Mouse (Mus musculus): ENCODE measurements around the gene Mknk2.

Mknk2 gene

DNA sequence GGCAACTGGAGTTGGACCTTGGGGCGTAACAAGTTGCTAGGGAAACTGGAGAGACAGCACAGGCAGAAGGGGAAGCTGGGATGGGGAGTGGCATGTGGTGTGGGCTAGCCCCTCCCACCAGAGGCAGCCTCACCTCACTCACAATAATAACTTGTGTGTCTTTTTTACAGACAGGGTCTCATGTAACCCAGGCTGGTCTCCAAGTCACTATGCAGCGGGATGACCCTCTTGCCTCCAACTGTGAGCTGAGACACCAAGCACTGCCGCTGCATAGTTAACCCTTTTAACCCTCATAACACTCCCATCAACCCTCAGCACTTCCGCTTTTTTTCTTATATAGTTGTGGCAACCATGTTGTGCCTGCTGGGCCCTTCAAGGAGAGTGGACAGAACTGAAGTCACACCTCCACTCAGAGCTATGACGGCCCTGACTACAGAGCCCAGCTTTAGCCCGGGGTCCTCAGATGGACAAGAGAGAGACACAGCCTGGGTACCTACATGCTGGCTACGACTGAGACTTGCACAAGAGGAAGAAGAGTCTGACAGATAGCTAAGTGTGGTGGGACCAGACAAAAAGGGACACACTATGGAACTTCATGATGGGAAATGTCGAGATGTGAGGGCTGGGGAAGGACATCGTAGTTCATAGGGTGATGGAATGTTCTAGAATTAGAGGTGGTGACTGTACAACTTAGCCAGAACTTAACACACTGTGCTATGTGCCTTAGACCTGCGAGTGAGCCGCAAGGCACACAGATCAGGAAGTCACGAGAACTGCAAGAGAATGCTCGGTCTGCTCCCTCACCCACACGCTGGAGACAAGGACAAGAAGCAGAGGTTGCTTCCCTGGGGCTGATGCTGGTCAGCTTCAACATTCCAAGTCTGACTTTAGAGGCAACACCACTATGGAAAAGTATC lies 14.6 kb upstream of the Mknk2 start:
- no peak for DNase-seq (ENCODE audit: low spot score)

DNA sequence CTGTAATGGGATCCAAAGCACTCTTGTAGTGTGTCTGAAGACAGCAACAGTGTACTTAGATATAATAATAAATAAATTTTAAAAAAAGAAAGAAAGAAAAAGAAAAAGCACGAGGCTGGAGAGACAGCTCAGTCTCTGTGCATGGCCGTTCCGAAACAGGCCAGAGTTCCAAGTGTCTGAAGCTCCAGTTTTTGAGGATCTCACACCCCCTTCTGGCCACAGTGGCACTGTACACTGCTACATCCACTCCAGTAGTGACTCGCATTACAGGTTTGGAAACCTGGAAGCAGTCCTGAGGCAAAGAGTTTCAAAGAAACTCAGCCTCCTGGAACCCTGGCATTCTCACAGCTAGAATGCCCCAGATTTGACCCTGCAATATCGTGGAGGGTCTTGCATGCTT lies 9.9 kb upstream of the Mknk2 start:
- DNase-seq (ENCODE audit: low spot score) = no peak

DNA sequence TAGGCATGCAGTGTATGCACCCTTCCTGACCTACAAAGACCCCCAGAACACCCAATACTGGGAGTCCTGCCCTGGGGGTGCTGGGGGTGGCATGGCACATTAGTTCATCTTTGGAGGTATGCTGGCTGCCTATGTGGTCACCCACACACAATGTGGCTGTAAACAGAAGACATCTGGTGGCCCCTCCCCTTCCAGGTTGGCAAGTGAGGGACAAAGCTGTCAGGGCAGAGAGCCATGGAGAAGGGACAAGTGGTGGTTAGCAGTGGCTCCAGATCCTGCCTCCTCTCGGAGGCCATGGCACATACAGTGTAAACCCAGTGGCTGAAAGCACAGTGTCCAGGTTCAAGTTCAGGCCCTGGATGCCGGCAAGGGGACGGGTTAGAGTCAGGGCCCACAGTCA lies 8.7 kb upstream of the Mknk2 start:
- DNase-seq (ENCODE audit: low spot score) = no peak

DNA sequence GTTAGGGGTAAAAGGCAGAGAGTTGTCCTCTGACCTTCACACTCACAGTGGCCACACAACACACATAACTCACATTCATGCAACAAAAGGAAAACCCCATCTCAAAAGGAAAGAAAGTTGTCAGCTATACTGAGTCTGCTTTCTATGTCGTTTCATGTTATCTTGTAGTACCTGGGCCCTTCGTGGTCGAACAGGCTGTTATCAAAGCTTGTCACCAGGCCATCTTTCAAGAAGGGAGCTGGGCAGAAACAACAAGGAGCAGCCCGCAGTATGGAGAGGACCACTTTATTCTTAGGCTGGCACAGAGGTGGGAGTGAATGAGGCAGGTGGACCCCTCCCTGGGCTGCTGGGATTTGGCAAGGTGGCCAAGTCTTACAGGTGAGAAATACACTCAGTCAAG lies 7.1 kb upstream of the Mknk2 start:
- no peak for DNase-seq (ENCODE audit: low spot score)

DNA sequence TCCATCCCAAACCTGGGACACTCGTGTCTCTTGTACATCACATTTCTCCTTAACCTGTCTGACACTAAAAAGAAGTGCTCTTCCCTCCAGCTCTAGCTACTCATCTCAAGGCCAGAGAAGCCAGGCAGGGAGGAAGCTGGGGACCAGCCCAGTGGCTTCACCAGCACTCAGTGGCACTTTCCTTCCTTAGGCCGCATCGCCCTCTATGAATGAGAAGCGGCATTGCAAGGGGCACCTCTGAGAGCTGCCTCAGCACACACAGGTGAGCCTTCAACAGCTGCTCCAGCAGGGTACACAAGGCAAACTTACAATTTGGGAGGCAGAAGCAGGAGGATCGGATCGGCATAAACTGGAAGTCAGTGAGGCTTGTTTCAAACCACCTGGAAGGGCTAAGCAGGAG lies 6.3 kb upstream of the Mknk2 start:
- no peak for DNase-seq (ENCODE audit: low spot score)

DNA sequence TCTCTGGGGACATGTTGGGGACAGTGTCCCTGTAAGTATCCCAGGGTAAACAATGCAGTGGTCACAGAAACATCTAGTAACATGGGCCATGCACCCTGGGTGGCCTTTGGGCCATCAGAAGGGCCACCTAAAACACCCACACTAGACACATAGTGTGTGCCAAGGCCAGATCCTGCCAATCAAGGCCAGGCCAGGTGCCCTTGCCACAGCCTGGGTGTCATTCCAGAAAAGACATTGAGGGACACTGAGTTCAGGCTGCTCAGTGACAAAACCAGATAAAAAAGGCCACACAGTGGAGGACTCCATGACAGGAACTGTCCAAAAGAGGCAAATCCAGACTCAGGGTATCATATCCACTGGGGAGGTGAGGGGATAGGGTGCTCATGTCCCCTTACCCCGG lies 5.7 kb upstream of the Mknk2 start:
- DNase-seq (ENCODE audit: low spot score) = no peak

DNA sequence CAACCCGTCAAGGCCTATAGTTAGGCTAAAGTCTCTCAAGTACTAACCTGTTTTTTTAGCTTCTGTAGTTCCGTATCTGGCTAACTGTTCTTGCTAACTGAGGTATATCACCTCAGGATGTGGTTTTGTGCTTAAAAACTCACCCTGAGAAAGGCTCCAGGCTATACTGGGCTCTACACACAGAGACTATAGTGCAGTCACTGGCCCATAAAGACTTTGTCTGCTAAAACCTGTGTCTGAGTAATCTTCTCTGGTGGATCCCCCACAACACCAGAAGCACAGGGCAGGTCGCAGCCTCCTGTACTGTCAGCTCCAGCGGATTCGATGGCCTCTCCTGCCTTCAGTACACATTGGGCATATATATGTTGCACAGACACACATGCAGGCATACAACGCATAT lies 4.1 kb upstream of the Mknk2 start:
- no peak for DNase-seq (ENCODE audit: low spot score)

DNA sequence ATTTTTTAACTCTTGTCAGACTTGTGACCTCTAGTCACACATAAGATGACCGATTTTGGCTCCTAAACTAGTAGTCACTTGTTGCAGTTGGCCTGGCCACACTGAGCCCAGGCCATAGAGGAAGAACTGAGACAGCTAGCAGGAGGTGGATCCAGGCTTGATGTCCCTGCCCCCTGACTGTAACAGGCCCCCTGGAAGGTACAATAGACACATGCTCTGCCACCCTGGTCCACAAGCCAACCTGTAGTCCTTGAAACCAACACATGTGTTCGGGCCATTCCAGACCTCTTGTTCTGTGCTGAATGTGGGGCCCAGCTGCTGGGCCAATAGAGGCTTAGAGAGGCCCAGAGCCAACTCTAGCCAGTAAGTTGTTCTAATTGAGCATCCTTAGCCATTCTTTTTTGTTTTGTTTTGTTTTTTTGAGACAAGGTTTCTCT lies 2.4 kb upstream of the Mknk2 start:
- no peak for DNase-seq (ENCODE audit: low spot score)

DNA sequence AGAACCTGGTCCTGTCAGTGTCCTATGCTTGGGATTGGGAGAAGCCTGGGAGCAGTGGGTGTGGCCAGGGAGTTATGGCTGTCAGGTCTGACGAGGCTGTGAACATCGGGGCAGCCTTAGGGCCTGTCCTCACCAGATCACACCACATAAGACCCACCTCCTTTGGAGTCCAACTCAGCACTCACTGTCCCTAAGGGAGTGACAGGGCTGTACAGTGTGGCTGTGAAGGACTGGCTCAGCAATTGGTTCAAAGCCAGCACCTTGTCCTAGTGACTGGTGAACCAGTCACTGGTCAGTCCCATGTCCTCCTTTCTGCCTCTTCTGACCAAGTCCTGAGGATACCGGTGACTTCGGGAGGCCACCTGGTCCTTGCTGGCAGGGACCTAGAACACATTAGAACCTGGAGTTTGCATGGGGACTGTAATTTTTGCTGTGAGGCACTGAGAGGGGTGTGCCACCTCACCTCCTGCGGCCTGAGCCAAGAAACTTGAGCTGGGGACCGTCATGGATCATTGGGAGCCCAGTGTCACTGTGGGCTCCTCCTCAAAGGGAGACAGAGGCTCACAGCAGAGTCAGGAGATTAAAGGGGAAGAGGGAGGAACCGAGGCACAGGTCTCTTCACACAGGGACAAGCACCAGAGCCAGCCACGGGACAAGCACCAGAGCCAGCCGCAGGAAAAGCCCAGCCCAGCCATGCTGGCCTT lies 1.8 kb upstream of the Mknk2 start:
- no peak for DNase-seq (ENCODE audit: low spot score)

DNA sequence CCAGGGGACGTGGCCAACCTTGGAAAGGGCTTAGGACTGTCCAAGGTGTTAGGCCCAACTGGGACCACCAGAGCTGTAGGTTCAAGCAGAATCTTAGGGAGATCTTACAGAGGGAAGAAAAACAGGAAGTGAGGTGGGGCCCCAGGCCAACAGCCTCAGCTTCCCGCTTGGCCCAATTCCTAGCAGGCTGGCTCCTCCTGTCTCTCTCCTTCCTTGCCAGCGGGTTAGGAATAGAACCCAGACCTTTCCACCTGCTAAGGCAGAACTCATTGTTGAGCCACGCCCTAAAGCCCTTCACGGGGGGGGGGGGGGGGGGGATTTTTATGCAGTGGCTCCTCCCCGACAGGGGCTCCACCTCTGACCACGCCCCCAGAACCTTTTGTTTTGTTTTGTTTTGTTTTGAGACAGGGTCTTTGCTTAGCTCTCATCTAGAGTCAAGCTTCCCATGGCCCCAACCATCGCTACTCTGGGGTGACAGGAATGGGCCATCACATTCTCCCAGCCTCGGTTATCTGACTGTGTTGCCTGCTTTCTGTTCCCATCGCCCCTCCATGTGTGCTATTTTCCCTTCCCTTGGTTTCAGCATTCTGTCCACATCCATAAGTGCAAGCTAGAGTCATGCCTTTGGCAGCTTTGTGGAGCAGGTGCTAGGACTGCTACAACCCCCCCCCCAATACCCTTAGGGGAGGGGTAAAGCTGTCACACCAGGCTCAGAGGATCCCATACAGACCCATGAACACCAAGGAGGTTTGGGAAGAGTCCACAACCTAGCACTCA lies 877 bp upstream of the Mknk2 start:
- DNase-seq (ENCODE audit: low spot score) = no peak

DNA sequence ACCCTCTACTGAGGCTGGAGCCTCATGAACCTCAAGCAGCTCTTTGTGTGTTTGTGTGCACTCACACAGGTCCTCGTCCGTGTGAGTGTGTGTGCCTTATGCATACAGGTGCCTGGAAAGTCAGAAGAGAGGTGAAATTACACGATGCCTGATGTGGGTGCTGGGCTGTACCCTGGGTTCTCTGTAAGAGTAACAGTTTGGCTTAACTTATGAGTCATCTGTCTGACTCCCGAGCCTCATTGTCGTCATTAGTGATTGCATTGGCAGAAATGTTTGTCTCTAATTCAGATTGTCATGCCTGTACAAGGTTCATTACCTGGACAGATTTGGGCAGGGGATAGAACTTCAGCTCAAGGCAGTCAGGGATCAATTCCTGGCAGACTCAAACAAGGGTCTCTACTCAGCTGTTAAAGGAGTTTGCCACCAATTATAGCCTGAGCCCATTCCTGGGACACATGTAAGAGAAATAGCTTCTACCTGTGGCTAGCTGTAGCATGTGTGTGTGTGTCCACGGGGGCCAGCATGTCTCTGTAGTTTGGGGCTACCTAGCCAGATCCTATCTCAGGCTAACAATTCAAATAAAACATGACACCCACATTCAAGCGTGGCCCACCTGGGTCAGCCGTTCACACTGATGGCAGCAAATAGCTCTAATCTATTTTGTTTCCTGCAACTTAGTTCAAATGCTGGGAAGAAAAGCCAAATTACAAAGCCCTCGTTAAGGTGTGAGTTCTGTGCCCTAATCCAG lies 610 bp downstream of the Mknk2 start:
- DNase-seq (ENCODE audit: low spot score) = no peak

DNA sequence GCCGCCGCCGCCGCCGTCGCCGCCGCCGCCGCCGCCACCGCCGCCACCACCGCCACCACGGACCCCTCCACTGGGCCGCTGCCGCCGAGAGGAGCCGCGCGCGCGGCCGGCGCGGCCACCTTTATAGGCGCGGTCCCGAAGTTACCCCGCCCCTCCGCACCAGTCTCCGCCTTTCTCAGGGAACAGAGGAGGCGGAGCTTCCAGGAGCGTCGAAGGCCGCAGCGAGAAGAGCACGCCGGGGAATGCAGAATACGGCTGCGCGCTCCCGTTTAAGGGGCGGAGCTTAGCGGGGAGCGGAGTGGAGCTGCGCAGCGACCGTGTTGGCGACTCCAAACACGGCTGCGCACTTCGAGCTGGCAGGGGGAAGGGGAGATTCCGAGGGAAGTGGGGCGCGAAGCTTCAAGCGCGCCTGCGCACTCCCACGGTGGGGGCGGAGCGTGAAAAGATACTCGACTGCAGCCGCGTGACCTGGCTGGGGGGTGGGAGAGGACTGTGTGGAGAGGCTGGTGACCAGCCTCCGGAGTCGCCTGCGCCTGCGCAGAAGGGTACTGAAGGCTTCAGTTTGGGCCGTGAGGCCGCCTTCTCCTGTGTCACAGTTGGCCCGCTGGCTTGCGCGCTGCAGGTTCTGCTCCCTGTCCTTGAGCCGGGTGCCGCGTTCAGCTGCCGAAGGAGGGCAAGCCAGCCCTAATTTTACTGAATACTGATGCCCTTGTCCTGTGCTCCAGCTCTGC lies 1.5 kb downstream of the Mknk2 start:
- DNase-seq (ENCODE audit: low spot score) = peak; percentile 99

DNA sequence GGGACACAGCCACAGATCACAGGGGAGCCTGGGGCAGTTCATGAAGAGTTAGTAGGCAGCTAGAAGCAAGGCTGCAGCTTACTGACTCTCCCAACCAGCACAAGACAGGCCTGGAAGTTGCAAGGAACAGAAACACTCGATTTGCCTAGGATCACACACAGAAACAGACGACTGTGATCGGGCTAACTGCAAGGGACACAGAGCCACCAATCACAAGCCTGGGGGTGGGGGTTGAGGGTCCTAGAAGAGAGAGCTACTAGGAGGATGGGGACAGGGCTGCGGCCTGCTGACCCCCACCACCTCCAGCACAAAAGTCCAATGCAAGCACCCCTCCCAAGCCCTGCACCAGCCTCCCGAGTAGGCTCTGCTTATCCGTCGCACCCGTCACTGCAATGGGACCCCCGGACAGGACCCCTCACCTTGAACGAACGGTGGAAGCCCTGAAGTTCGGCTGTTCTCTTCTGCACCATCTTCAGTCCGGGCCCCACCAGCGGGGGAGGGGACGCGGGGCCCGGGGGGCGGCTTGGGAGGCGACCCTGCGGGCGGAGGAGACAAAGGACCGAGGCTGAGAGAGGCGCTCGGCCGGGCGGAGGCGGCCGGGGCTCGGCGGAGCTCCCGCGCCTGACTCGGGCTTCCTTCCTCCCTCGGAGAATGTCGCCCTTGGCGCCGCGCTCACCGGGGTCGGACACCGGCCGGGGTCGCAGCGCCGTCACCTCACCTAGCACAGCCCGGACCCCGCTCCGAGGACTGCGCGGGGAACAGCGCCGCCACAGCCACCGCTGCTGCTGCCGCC lies 2.3 kb downstream of the Mknk2 start:
- no peak for DNase-seq (ENCODE audit: low spot score)

DNA sequence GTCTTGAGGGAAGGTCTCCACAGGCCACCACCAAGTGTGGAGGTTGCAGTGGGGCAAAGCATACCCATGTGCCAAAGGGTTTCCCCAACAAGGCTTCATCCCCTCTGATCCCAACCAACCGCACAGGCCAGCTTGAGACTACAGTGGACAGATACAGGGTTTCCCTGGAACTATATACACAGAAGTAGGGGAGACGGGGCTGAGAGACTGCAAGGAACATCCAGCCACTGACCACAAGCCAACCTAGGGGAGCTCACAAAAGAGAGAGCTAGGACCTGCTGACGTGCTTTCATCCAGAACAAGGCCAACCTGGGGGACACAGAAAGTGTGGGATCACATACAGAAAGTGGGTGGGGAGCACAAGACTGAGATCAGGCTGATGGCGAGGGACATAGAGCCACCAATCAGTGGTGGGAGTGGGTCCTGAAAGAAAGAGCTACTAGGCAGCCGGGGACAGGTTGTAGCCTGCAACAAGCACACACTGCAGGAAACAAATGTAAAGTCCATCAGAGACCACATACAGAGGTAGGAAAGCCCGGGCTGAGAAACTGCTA lies 3.0 kb downstream of the Mknk2 start:
- DNase-seq (ENCODE audit: low spot score) = no peak

DNA sequence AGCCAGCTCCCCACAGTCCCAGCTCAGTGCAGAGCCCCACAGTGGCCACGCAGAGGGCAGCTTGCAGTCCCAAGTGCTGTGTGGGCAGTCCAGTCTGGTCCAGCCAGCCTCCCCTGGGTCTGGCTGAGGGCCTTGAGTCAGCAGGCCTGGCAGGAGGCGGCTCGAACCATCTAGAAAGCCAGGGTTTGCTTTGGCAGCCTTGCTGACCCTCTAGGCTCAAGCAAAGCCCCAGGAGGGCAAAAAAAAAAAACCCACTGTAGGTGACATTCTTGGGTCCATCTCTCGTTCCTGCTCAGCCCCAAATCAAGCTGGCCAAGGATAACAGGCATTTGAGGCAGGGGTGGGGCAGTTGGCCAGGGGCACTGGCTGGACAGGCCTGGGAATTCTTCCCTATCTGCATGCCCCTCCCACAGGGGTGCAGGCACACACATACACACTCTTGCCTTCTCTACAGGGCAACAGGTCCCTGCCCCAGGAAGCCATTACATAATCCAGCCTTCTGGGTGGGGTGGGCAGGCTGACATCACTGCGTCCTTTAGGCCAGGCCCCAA lies 3.7 kb downstream of the Mknk2 start:
- DNase-seq (ENCODE audit: low spot score) = no peak

DNA sequence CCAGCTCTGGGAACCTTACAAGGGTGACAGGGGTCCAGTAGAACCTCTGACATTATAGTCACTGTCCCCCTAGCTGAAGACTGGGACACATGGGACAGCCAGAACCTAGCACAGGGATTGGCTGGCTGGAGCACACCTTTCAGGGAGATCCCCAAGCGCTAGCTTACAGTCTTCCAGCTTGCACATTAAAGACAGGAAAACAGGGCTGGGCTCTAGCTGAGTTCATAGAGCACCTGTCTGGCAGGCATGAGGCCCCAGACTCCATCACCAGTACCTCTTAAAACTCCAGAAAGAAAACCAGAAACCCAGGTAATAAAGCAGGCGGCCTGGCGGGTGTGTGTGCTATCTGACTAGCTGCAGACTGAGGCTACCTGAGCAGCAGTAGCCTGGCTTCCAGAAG lies 4.2 kb downstream of the Mknk2 start:
- no peak for DNase-seq (ENCODE audit: low spot score)

DNA sequence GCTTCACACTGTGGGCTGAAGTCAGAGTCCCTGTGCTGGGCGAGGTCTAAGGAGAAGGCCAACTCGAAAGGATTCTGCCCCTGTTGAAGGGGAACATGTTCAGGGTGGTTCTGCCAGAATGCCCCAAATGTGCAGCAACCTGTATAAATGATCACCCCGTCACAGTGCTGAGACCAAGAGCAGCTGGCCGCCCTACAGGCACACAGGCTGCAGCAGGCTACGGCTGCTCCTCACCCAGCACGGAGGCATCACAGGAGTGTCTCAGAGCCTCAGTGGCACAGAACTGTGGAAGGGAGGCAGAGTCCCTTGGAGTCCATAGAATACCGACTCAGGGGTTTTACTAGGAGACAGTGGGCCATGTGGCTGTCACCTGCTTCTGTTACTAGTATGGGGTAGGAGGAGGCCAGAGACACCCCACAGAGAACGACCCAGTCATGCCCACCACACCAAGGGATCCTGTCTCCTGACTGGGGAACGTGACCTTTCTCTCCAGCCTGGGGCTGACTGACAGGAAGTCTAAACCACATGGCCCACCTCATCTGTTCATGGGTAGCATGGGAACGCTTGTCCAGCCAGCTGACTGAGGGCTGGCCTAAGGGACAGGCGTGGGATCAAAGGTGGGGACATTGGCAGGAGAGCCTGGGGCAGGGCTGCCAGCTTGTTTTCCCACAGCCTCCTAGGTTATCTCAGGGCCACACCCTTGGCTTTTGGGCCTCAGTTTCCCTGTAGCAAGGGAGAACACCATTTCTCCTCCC lies 5.8 kb downstream of the Mknk2 start:
- DNase-seq (ENCODE audit: low spot score) = no peak

DNA sequence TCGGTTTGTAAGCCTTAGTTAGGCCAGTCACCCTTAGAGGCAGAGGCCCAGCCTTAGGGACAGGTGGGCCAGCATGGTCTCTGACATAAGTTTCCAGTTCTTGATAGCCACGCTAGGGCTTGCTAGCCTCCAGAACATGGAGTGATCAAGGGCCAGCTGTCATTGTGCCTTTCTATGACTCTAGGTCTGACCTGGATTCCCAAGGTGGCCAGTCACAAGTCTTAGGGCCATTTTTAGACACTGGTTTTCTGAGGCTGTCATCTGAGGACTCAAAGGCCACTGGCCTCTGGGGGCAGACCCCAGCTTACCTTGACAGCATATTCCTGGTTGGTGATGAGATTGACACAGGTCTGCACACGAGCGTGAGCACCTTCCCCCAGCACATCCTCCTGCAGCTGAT lies 6.7 kb downstream of the Mknk2 start:
- DNase-seq (ENCODE audit: low spot score) = no peak

DNA sequence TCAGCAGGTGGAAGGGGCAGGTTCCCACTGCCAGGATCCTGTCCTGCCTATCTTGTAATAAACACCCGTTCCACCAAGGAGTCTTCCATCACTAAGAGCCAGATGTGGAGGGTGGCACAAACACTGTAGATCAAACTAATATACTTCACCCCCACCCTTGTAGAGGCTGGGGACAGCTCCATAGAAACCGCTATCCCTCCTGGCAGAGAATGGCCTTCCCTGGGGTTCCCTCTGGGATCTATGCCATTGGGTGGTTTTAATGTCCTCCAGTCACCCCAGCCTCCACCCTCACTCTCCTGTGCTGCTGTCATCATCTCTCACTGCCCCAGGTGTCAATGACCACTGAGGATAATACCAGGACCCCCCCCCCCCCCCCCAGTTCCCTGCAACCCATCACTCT lies 7.4 kb downstream of the Mknk2 start:
- no peak for DNase-seq (ENCODE audit: low spot score)
